Mouse (Mus musculus): ENCODE results near the gene Castor2.

Gene Castor2

GRCm38 (mm10) chr5:134101883-134102282 lies 2.4 kb downstream of the Castor2 start:
- DNase-seq (ENCODE audit: low read depth in 1 of 2, low spot score in 2 of 2): no peak

DNA sequence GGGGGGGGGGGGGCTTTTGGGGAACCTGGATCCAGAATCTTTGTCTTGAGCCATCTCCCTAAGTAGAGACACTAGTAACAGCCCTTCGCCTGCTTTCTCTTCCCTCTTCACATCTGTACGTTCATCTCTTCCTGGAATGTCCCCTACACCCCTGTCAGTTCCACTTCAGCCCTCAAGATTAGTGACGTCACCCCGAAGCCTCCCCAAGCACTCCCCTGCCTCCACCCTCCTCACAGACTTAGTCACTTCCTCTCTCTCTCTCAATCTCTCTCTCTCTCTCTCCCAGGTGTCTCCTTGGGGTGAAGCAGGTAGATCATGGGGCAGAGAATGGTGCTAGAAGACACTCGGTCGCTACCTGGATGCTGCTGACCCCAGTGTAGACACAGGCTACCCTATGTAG lies 3.2 kb downstream of the Castor2 start:
- DNase-seq (ENCODE audit: low read depth in 1 of 2, low spot score in 2 of 2): peak in 1 of 2 experiments; percentile 8

GRCm38 (mm10) chr5:134105829-134106228 lies 6.3 kb downstream of the Castor2 start:
- no peak for DNase-seq (ENCODE audit: low read depth in 1 of 2, low spot score in 2 of 2)

GRCm38 (mm10) chr5:134114981-134115380 lies 15.5 kb downstream of the Castor2 start:
- no peak for DNase-seq (ENCODE audit: low read depth in 1 of 2, low spot score in 2 of 2)

- DNase-seq (ENCODE audit: low read depth in 1 of 2, low spot score in 2 of 2): no peak
These were observed 16.2 kb downstream of the Castor2 start for GRCm38 (mm10) chr5:134115639-134116259.

DNA sequence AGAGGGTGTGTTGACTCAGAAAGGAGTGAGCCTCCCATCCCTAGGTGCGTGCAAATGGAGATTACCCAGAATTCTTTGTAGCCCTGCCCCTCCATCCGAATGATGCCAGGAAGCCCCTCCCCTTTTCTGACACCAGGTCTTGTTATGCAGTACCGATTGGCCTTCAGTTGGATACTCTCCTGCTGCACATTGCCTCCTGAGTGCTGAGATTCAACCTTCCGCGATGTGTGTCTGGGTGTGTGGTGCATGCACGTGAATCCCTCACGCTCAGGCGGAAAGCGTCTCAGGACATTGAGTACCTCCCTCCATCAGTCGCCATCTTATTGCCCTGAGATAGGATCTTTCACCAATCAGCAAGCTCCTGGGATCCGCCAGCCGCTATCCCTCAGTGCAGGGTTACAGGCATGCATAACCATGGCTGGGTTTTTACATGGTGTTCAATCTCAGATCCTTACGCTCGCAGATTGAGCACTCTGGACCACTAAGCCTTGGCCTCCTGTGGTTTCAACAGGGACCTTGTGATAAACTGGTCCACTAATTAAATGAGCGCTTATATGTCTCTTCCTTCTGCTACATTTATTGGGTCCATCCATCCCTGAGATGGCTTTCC lies 19.4 kb downstream of the Castor2 start:
- no peak for DNase-seq (ENCODE audit: low read depth in 1 of 2, low spot score in 2 of 2)

DNA sequence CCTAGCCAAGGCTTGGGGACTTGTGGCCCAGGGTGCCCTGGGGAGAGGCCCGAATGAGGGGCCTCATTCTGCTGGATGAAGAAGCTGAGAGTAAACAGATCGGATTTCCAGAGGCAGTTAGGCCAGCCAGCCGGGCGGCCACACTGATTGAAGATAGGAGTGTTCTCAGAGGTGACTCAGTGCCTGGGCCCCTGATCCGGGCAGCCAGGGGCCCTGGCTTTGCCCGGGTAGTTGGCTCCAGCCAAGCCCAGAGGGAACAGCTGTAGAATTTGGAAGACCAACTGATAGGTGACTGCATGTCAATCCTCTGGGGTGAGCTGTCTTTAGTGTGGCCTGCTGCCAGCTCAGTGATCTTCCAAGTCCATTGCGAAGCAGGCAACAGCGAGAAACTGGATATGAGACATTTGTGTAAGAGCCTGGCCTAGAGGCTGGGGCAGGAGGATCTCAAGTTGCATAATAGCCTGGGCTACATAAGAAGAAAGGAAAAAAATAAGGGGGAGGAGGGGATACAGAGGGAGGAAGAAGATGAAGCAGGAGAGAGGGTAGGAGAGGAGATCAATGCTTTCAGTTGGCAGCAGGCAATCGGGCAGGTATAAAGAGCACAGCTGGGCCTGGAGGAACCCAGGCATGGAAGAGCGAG lies 20.1 kb downstream of the Castor2 start:
- no peak for DNase-seq (ENCODE audit: low read depth in 1 of 2, low spot score in 2 of 2)

DNA sequence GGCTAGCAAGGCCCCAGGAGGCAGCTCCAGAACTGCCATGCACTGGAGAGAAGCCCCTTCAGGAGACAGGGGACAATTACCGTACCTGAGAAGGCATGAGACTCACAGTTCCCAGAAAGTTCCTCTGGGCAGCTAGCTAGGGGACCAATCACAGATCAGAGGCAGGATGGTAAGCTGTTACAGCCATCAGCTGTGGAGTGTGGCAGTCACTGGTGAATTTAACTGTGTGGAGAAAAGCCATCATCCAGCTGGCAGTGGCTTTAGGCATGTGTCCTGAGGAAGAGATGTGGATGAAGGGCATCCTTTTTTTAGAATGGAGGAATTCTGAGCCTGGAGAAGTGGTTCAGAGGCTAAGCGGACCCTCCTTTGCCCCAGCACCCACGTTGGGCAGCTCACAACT lies 20.6 kb downstream of the Castor2 start:
- no peak for DNase-seq (ENCODE audit: low read depth in 1 of 2, low spot score in 2 of 2)

DNA sequence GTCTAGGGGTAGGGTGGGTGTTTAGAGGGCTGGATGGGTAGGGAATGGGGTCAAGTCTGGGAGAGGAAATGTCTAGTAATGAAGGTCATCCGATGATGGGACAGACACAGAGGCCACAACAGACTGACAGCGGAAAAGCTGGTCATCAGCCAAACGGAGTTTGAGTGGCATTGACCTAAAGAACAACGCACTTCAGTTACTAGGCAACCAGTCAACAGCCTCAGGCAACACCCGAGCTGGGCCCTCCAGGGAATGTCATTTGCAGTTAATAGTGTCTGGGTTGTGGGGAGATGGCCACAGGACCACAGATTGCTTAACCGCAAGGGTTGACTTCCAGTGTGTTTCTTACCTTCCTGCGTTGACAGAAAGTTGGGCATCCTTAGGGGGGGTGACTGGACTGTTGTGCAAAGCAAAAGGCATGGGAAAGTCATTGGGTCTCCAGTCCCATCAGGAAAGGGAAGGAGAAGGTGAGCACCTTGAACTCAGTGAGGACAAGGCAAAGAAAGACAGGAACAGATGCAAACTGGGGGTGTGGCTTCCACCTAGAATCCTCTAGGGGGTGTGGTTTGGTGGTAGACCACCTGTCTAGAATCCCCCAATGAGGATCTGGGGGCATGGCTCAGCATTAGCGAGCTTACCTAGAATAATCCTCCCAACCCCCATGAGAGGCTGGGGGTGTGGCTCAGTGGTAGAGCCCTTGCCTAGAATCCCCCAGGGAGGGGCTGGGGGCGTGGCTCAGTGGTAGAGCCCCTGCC lies 21.8 kb downstream of the Castor2 start:
- DNase-seq (ENCODE audit: low read depth in 1 of 2, low spot score in 2 of 2): no peak

DNA sequence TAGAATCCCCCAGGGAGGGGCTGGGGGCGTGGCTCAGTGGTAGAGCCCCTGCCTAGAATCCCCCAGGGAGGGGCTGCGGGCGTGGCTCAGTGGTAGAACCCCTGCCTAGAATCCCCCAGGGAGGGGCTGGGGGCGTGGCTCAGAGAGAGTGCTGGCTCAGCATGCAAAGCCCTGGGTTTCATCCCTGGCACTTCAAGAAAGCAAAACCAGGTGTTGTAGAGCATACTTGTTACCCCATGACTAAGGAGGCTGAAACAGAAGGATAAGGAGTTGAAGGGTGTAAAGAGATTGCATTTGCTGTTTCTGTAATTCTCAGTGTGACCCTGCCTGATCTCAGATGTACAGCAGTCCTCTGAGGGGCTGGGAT lies 22.4 kb downstream of the Castor2 start:
- DNase-seq (ENCODE audit: low read depth in 1 of 2, low spot score in 2 of 2): no peak

DNA sequence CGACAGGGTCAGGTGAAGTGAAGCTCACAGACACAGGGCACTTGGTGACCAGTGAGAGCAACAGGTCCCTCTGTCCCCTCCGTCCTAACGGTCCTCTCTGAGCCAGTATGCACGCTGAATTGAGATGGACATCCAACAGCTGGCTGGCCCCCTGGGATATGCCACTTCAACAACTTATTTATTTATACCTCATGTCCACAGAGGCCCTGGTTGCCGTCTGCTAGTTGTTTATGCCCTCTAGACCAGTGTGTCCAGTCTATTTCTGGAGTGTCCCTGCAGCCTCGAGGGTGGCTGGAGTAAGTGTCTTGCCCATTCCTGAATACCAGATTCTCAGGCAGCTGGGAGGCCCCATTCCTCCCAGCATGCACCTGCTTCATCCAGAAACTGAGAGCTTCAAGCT lies 24.3 kb downstream of the Castor2 start:
- DNase-seq (ENCODE audit: low read depth in 1 of 2, low spot score in 2 of 2): no peak

DNA sequence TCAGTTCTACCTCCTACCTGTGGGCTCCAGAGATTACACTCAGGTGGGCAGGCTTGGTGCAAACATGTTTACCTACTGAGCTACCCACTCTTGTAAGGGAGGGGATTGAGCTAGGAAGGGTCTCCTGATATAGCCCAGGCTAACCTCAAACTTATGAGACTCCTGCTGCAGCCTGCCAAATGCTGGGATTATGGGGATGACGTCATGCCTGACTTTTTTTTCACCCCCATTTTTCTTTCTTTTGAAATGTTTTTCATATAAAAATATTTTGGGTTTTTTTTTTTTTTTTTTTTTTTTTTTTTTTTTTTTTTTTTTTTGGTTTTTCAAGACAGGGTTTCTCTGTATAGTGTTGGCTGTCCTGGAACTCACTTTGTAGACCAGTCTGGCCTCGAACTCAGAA lies 26.7 kb downstream of the Castor2 start:
- no peak for DNase-seq (ENCODE audit: low read depth in 1 of 2, low spot score in 2 of 2)

- no peak for DNase-seq (ENCODE audit: low read depth in 1 of 2, low spot score in 2 of 2)
These were observed 32.1 kb downstream of the Castor2 start for GRCm38 (mm10) chr5:134131586-134131985.

GRCm38 (mm10) chr5:134136022-134136421 lies 36.5 kb downstream of the Castor2 start:
- DNase-seq (ENCODE audit: low read depth in 1 of 2, low spot score in 2 of 2): no peak

DNA sequence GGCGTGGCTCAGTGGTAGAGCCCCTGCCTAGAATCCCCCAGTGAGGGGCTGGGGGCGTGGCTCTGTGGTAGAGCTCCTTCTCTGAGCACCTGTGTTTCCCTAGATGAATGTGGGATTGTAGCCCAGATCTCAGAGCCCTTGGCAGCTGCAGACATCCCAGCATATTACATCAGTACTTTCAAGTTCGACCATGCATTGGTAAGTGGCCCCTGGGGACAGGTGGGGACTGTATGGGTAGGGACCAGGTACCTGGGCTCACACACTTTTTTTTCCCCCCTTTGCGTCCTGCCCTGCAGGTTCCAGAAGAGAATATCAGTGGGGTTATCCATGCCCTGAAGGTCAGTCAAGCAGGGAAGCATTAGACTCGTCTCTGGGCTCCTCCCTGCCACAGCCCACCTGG lies 38.4 kb downstream of the Castor2 start:
- no peak for DNase-seq (ENCODE audit: low read depth in 1 of 2, low spot score in 2 of 2)

DNA sequence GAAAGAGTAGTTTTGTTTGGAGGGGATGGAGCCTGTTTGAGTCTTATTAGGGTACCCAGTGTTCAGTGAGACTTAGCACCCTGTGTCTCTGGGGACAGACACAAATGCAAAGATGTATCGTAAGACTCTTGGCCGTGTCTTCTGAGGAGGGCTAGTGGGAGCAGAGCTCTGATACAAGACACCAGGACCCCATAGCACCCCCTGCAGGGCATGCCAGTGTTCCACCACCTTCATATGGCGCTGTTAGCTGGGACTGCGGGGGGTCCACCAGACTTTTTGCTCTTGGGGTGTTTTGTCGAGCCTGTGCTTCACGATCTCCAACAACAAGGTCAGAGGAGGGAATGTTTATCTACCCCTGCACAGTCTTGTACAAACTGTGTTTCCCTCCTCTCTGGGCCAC lies 39.9 kb downstream of the Castor2 start:
- DNase-seq (ENCODE audit: low read depth in 1 of 2, low spot score in 2 of 2): no peak

DNA sequence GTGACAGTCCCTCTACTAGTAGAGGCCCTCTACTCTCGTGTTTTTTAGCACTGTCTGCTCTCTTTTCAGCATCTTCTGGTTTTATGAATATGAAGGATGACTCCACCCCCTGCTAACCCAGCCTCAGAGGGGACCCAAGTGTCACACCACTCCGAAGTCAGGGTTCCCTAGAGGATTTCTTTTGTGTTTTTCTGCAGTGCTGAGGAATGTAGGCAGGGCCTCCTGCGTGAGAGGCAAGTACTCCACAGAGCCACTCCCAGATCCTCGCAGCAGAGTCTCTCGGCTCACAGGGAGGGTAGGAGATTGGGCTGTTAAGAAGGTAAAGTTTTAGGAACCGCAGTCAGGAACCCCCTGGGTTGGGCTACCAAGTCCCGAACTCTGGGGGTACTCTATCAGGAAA lies 41.7 kb downstream of the Castor2 start:
- DNase-seq (ENCODE audit: low read depth in 1 of 2, low spot score in 2 of 2): no peak

- no peak for DNase-seq (ENCODE audit: low read depth in 1 of 2, low spot score in 2 of 2)
These were observed 42.9 kb downstream of the Castor2 start for GRCm38 (mm10) chr5:134142381-134142780.

DNA sequence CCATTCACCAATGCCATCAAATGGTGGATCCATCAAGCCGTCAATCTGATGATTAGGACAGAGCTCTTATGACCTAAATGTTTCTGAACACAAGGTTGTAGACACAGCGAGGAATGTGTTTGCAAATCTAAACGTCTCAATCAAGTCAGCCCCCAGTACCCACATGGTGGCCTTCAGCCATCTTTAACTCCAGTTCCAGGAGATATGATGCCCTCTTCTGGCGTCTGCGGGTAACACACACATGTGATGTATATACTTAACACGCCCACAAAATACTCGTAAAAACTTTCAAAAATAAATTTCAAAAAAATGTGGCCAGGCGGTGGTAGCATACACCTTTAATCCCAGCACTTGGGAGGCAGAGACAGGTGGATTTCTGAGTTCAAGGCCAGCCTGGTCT lies 45.5 kb downstream of the Castor2 start:
- no peak for DNase-seq (ENCODE audit: low read depth in 1 of 2, low spot score in 2 of 2)

- DNase-seq (ENCODE audit: low read depth in 1 of 2, low spot score in 2 of 2): no peak
These were observed 47.8 kb downstream of the Castor2 start for GRCm38 (mm10) chr5:134147194-134147753.

- no peak for DNase-seq (ENCODE audit: low read depth in 1 of 2, low spot score in 2 of 2)
These were observed 48.6 kb downstream of the Castor2 start for GRCm38 (mm10) chr5:134148153-134148552.

- DNase-seq (ENCODE audit: low read depth in 1 of 2, low spot score in 2 of 2): no peak
These were observed 52.4 kb downstream of the Castor2 start for GRCm38 (mm10) chr5:134151895-134152294.
